Mouse (Mus musculus): ENCODE data around the gene Wnt10b. TPM values are rescaled to one million over a fixed set of nuclear protein-coding genes. Genes with fewer than 3 reads are reported as not detected.

Wnt10b gene
- polyA plus RNA-seq, 1 experiment from 2014 or later: not detected

DNA sequence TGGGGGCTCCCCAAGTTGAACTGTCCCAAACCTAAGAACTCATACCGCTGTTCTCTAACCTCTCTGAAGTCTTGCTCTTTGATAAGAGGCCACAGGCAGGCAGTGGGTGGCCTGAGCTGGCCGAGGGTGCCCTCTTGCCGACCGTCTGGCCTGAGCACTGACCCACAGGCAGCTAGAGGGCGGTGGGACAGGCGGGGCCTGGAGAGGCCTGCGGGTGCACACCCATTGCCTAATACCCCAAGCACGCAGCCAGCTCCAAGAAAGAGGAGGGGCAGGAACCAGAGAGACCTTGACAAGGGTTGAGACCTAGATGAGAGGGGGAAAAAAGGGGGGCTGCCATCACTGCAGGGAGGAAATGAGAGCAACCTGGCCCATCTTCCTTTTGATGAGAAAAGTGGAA, 2.1 kb upstream of the Wnt10b start:
- Histone ChIP-seq H3K4me3 (ENCODE audit: low read depth, low read length) (no peak overlapping the region), H3K9me3 (ENCODE audit: low read depth, low read length) (no peaks in the 10 kb centered on the region), H3K27me3 (ENCODE audit: insufficient read depth, low read length) (peaks cover 69% of the 10 kb centered on the region), H3K9ac (no peak overlapping the region), H3K4me2 (no peak overlapping the region), H3K4me1 (ENCODE audit: insufficient read depth) (no peaks in the 10 kb centered on the region), H3K36me3 (ENCODE audit: insufficient read depth) (no peaks in the 10 kb centered on the region), H3K27ac (ENCODE audit: low read depth) (no peak overlapping the region)
- DNase-seq (no peak), ATAC-seq (ENCODE audit: insufficient read depth) (no peak)
- no peak for TF ChIP-seq CTCF (IDR thresholded peaks at IDR 0.05; ENCODE audit: low read depth)
- 1% methylated on average over 8 of the region's 8 CpGs for WGBS

DNA sequence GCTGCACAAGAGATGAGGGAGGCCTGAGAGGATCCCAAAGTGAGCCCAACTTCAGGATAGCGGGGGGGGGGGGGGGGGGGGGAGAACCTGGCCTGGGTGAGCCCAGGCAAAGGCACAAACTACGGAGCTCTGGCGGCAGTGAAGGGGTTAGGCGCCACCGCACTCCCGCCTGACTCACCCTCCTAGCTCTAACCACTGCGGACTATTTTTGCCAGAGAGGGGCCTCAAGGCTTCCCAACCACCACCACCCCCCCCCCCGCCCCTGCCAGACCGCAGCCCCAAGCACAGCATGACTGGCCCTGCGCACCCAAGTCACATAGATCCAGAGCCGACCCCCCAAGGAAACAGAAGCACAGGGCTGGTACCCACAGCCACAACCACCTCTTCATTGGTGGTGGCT, 856 bp upstream of the Wnt10b start:
- Histone ChIP-seq H3K27me3 (ENCODE audit: insufficient read depth, low read length) (peaks cover 82% of the 10 kb centered on the region), H3K4me1 (ENCODE audit: insufficient read depth) (no peaks in the 10 kb centered on the region), H3K27ac (ENCODE audit: low read depth) (no peak overlapping the region), H3K36me3 (ENCODE audit: insufficient read depth) (no peaks in the 10 kb centered on the region), H3K9ac (no peak overlapping the region), H3K4me3 (ENCODE audit: low read depth, low read length) (no peak overlapping the region), H3K4me2 (no peak overlapping the region), H3K9me3 (ENCODE audit: low read depth, low read length) (no peaks in the 10 kb centered on the region)
- ATAC-seq (ENCODE audit: insufficient read depth) (no peak), DNase-seq (no peak)
- TF ChIP-seq CTCF (IDR thresholded peaks at IDR 0.05; ENCODE audit: low read depth): no peak
- 4% methylated on average over 11 of the region's 11 CpGs for WGBS

DNA sequence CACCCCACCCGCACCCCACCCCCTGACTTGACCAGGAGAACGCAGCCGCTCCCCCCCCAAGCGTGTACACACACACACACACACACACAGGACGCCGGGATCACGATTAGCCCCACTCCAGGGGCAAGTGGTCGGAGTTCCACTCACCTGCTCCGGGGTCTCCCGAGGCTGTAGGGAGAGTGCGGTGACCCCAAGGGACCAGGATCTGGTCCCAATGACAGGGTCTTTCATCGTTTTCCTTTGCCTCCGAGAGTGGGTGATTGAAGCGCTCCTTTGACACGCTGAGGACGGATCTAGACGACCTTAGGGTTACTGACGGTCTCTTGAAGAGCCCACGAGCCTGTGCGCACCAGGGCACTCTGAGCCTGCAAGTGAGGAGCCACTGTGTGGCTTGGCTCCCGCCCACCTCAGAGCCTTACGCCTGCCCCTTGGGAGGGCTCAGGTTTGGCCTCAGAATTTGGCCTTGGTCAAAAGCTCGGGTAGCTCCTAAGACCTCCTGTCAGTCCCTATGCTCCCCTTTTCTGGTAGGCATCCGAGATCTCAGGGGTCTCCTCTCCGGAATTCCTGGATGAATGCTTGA, 331 bp upstream of the Wnt10b start:
- no peak overlapping the region for H3K9ac ChIP-seq
- WGBS: under 1% methylated on average over 25 of the region's 25 CpGs

DNA sequence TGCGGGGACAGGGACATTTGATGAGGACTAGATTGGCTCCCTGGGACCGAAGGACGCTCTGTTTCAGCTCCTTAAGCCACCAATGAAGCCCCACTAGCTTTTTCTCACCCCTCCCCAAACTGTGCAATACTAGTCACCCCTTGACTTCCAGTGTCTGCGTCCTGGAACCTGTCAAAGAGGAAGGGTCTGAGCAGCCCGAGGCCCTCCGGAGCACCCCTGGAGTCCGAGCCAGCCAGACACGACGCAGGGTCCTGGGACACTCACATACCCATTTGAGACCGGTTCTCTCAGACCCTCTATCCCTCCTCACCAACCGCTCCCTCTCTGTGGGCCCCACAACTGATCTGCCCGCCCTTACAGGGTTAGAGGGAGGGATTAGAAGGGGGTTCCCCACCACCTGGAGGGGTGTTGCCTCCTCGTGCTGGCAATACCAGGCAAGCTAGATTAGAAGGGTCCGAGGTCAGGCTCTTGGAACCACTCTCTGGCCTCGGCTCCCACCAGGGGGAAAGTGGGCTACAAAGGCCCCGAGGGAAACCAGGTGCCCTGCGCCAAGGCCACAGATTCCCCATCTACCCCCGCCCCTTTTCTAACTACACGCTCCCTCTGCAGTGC, 839 bp downstream of the Wnt10b start:
- 3% methylated on average over 19 of the region's 19 CpGs for WGBS
- H3K4me1 ChIP-seq (ENCODE audit: insufficient read depth): peaks cover 3% of the 10 kb centered on the region; the same call in 1 of the 2 replicates
- peak overlapping the region; percentile 44 for H3K4me2 ChIP-seq
- no peaks in the 10 kb centered on the region for H3K9me3 ChIP-seq (ENCODE audit: low read depth, low read length)
- H3K9ac ChIP-seq: no peak overlapping the region
- DNase-seq: no peak
- H3K4me3 ChIP-seq (ENCODE audit: low read depth, low read length): peak overlapping the region; percentile 24; the same call in 1 of the 2 replicates
- no peaks in the 10 kb centered on the region for H3K36me3 ChIP-seq (ENCODE audit: insufficient read depth)
- H3K27ac ChIP-seq (ENCODE audit: low read depth): no peak overlapping the region
- no peak for TF ChIP-seq CTCF (IDR thresholded peaks at IDR 0.05; ENCODE audit: low read depth)
- ATAC-seq (ENCODE audit: insufficient read depth): no peak
- peaks cover 99% of the 10 kb centered on the region for H3K27me3 ChIP-seq (ENCODE audit: insufficient read depth, low read length)

More for the DNA sequence above, 331 bp upstream of the Wnt10b start:
- no peak overlapping the region for H3K27ac ChIP-seq (ENCODE audit: low read depth)
- no peaks in the 10 kb centered on the region for H3K9me3 ChIP-seq (ENCODE audit: low read depth, low read length)
- peaks cover 87% of the 10 kb centered on the region for H3K27me3 ChIP-seq (ENCODE audit: insufficient read depth, low read length)
- DNase-seq: no peak
- no peak for ATAC-seq (ENCODE audit: insufficient read depth)
- no peaks in the 10 kb centered on the region for H3K36me3 ChIP-seq (ENCODE audit: insufficient read depth)
- peak overlapping the region; percentile 50 for H3K4me2 ChIP-seq
- TF ChIP-seq CTCF (IDR thresholded peaks at IDR 0.05; ENCODE audit: low read depth): no peak
- H3K4me1 ChIP-seq (ENCODE audit: insufficient read depth): no peaks in the 10 kb centered on the region
- H3K4me3 ChIP-seq (ENCODE audit: low read depth, low read length): peak overlapping the region; percentile 24

DNA sequence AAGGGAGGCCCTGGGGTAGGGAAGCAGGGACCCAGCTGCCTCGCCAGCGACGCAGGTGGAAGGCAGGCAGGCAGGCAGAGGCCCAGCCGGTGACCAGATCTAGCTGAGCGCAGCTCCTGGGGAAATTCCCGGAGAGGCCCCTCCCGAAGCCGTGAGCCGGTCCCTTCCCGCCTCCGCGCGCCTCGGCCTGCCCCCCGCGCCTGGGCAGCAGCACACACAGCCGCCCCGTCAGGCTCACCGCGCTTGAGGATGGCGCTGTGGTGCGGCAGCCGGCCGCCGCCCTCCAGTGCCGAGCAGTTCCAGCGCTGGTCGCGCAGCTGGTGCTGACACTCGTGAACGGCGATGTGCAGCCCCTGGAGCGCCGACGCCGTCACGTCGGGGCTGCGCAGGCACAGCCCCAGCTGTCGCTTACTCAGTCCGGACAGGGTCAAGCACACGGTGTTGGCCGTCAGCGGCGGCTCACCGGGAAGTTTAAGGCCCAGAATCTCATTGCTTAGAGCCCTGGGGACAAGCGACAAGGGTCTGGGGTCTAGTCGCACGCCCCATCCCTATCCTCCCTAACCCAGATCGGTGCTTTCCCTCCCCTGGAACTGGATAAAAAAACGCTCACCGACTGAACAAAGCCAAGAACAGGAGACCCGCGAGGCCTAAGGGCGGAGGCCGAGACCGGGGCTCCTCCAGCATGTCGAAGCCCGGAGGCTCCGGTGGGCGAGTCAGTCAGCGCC, 1.5 kb downstream of the Wnt10b start:
- Histone ChIP-seq H3K9ac (peak overlapping the region; percentile 21; the same call in 1 of the 2 replicates), H3K36me3 (ENCODE audit: insufficient read depth) (no peaks in the 10 kb centered on the region), H3K4me2 (peak overlapping the region; percentile 44), H3K4me3 (ENCODE audit: low read depth, low read length) (peak overlapping the region; percentile 21), H3K27ac (ENCODE audit: low read depth) (no peak overlapping the region), H3K27me3 (ENCODE audit: insufficient read depth, low read length) (peaks cover 100% of the 10 kb centered on the region), H3K4me1 (ENCODE audit: insufficient read depth) (peaks cover 3% of the 10 kb centered on the region; the same call in 1 of the 2 replicates), H3K9me3 (ENCODE audit: low read depth, low read length) (no peaks in the 10 kb centered on the region)
- WGBS: under 1% methylated on average over 62 of the region's 62 CpGs
- ATAC-seq (ENCODE audit: insufficient read depth): peak; percentile 43
- peak; percentile 60 for DNase-seq
- TF ChIP-seq CTCF (IDR thresholded peaks at IDR 0.05; ENCODE audit: low read depth): no peak

DNA sequence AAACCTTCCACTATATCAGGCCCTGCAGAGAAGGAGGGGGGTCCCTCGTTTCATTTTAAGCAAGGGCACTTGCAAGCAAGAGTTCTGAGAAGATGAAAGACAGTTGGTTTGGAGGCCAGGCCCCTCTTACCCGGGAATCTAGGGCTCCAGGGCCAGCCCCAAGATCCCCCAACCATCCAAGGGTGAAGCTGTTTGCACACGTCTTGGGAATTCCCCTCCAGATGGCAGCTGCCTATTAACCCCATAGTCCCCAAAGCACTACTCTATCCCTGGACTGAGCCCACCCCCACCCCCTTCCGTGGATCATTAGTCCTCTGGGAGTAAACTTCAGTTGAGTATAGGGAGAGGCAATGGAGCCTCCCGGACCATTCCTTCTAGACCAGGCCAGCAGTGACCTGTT, 2.4 kb downstream of the Wnt10b start:
- Histone ChIP-seq H3K4me3 (ENCODE audit: low read depth, low read length) (no peak overlapping the region), H3K4me2 (no peak overlapping the region), H3K36me3 (ENCODE audit: insufficient read depth) (no peaks in the 10 kb centered on the region), H3K4me1 (ENCODE audit: insufficient read depth) (peaks cover 3% of the 10 kb centered on the region; the same call in 1 of the 2 replicates), H3K9ac (no peak overlapping the region), H3K9me3 (ENCODE audit: low read depth, low read length) (no peaks in the 10 kb centered on the region), H3K27ac (ENCODE audit: low read depth) (no peak overlapping the region), H3K27me3 (ENCODE audit: insufficient read depth, low read length) (peaks cover 96% of the 10 kb centered on the region)
- TF ChIP-seq CTCF (IDR thresholded peaks at IDR 0.05; ENCODE audit: low read depth): no peak
- WGBS: under 1% methylated on average over 5 of the region's 5 CpGs
- DNase-seq (no peak), ATAC-seq (ENCODE audit: insufficient read depth) (no peak)

DNA sequence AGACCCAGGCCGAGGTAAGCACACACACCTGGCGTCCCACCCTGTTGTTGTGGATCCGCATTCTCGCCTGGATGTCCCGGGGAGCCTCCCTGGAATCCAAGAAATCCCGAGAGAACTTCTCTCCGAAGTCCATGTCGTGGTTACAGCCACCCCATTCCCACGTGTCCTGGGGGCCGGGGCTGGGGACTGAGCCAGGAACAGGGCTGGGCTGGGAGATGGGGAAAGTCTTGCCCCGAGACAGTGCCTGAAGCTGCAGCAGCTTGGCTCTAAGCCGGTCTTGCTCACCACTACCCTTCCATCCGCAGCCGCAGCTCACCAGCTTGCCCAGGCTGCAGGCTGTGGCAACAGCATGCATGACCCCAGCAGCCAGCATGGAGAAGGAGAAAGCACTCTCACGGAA, 3.9 kb downstream of the Wnt10b start:
- no peak for ATAC-seq (ENCODE audit: insufficient read depth)
- H3K4me1 ChIP-seq (ENCODE audit: insufficient read depth): peaks cover 3% of the 10 kb centered on the region; the same call in 1 of the 2 replicates

More for the DNA sequence above, 3.9 kb downstream of the Wnt10b start:
- Histone ChIP-seq H3K27me3 (ENCODE audit: insufficient read depth, low read length) (peaks cover 81% of the 10 kb centered on the region), H3K4me2 (no peak overlapping the region), H3K9ac (no peak overlapping the region), H3K27ac (ENCODE audit: low read depth) (no peak overlapping the region), H3K9me3 (ENCODE audit: low read depth, low read length) (no peaks in the 10 kb centered on the region), H3K36me3 (ENCODE audit: insufficient read depth) (no peaks in the 10 kb centered on the region), H3K4me3 (ENCODE audit: low read depth, low read length) (no peak overlapping the region)
- DNase-seq: no peak
- TF ChIP-seq CTCF (IDR thresholded peaks at IDR 0.05; ENCODE audit: low read depth): no peak
- WGBS: 17% methylated on average over 15 of the region's 15 CpGs
